Mouse (Mus musculus): Measurements from ENCODE around the gene H2-M10.6. TPM values are rescaled to one million over a fixed set of nuclear protein-coding genes. Genes with fewer than 3 reads are reported as not detected.

Gene H2-M10.6
- total RNA-seq, 2 experiments from 2014 or later, result not detected

GRCm38 (mm10) chr17:36839001-36839400, 27.0 kb downstream of the H2-M10.6 start:
- no peak for DNase-seq
- intact Hi-C loops (cut with DNase I), result loop anchor here (5.0 kb wide), 1 partner anchor 118 kb away; the partner anchor contains the start of genes Znrd1 and Znrd1as

DNA sequence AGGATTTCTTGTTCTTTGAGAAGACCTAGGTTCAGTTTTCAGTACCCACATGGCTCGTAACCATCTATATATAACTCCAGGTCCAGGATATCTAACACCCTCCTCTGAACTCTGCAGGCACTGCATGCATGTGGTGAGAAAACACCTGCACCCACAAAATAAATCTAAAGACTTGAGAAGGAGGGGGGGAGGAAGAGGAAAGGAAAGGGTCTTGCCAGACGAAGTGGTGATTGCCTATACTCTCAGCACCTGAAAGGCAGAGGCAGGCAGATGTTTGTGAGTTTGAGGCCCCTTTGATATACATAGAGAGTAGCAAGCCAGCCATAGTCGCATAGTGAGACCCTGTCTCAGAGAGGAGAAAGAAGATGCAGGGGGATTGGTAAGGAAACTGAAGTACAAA, 28.0 kb downstream of the H2-M10.6 start:
- DNase-seq, result no peak
- intact Hi-C loops (cut with DNase I), result loop anchor here (5.0 kb wide), 2 partner anchors 117 to 207 kb away; partner anchors contain the start of genes Gabbr1, Znrd1 and Znrd1as

DNA sequence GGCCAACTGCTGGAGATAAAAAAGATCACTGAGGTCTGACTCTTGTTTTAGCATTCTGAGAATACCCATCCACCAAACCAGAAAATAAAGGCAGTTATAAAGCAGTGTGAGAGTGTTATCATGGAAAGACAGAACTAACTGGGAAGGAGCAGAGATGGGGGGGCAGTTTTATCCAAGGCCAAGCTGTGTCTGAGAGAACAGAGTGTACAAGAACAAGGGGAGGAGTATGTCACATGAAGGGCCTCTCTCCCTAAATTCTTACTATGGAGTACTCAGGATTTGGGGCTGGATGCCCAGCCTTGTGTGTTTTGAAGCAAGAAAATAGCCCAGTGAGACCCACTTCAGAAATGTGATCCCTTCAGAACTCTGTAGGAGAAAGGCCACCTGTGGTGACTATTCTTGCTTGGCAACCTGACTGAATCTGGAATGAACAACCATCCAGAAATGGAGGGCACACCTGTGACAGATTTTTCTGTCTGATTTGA, 29.0 kb downstream of the H2-M10.6 start:
- intact Hi-C loops (cut with DNase I), result loop anchor here (5.0 kb wide), 1 partner anchor 206 kb away; the partner anchor contains the start of gene Gabbr1

DNA sequence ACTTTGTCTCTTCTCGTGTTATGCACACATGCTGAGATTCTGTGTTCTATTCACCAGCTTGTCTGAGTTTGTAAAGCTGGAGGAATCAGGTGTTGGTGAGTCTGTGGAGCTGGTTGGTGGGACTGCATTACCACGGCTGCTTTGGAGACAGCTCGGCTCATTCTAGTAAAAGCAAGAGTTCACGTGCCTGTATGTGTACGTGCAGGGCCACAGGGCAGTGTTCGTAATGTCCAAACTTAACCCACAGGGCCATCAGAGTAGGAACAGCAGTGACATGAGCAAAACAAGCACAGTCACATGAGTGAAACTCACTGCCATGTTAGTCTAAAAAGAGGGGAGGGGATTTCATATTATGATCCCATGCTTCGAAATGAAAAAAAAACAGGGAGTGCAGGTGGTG, 31.7 kb downstream of the H2-M10.6 start:
- no peak for DNase-seq
- intact Hi-C loops (cut with DNase I), result loop anchor here (5.0 kb wide), 1 partner anchor 204 kb away; the partner anchor contains the start of gene Gabbr1

More for the DNA sequence above, 29.0 kb downstream of the H2-M10.6 start:
- DNase-seq, result no peak

DNA sequence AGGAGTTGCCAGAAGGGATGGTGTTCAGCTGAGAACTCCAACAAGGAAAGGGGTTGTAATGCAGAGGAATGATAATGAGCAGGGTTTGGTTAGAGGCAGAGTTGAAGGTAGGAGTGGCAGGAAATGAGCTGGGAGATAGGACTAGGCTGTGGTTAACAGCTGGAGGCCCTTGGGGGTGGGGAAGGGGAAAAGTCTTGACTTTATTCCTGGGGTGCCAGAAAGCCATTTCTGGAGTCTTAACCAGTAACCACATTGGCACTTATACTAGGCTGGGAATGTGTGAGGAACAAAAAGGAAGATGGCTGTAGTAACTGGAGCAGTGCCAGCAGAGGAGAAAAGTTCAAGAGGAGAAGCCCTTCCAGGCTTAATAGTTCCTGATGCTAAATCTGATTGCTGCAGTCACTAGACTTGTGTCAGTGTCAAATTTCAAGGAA, 32.3 kb downstream of the H2-M10.6 start:
- no peak for DNase-seq

DNA sequence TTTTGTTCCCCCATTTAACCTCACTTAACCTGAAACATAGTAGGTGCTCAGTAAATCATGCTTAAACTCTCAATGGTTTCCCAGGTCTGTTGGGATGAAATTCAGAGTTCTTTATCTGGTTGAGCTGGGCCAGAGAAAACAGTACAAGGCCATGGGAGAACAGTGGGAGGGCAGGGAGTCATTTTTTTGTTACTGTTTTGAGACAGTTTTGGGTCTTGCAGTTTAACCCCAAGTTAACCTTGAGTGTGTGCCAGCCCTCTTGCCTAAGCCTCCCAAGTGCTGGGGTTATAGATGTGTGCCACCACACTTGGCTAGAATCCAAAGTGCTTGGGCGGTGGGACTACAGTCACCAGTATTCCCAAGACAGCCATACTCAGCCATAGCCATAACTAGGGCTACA, 32.8 kb downstream of the H2-M10.6 start:
- intact Hi-C loops (cut with DNase I), result loop anchor here (5.0 kb wide), 1 partner anchor 203 kb away; the partner anchor contains the start of gene Gabbr1
- no peak for DNase-seq

More for the DNA sequence above, 32.3 kb downstream of the H2-M10.6 start:
- intact Hi-C loops (cut with DNase I), result loop anchor here (5.0 kb wide), 1 partner anchor 203 kb away; the partner anchor contains the start of gene Gabbr1

DNA sequence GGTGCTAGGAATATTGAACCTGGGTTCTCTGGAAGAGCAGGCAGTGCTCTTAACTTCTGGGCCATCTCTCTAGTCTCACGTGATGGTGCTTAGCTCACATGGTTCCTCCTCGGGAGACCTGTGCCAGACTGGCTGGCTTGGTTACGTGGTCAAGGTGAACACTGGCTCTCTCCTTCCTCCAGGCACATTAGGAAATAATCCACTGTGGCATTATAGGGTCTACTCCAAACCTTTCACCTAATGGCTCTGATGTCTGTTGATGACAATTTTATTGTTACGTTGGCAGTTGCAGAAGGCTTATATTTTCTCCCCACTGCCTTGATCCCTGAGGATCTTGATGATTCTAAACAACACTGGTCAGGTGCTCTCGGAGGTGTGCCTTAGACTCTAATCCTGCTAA, 36.9 kb downstream of the H2-M10.6 start:
- DNase-seq, result no peak
- intact Hi-C loops (cut with DNase I), result no loop called here

DNA sequence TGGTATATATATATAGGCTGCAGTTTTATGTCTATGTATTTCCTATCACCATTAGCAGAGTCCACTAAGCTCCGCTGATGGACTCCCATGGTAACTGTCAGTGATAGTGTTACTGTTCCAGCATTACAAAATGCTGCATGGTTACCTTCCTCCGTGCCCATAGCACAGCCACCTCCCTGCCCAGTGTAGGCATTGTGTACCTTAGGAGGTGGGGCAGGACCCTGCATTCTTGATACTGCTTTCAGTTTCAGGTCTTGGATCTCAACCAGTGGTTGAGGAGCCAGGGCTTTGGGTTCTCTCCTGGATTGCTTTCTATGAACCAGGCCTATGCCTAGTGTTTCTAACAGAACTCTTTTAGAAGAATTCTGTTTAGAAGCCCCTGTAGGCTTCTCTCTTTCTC, 38.0 kb downstream of the H2-M10.6 start:
- intact Hi-C loops (cut with DNase I), result no loop called here
- no peak for DNase-seq

DNA sequence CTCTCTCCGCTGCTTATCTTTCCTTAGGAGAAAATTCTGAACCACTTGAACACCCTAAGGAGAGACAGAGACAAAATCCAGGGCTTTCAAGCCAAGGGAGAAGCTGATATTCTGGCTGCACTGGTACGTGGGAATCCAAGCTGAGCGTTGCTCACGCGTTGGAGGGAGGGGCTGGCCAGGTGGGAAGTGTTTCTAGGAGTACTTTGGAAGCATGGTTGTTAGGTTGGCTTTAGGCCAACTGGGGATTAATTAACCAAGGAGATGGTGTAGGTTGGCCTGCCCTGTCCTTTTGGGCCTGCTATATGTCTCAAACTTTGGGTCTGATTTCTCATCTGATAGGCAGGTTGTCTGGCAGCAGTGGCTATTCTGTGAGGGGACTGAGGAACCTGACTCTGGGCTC, 39.2 kb downstream of the H2-M10.6 start:
- DNase-seq, result no peak
- intact Hi-C loops (cut with DNase I), result no loop called here

GRCm38 (mm10) chr17:36851627-36852026, 39.7 kb downstream of the H2-M10.6 start:
- no peak for DNase-seq

DNA sequence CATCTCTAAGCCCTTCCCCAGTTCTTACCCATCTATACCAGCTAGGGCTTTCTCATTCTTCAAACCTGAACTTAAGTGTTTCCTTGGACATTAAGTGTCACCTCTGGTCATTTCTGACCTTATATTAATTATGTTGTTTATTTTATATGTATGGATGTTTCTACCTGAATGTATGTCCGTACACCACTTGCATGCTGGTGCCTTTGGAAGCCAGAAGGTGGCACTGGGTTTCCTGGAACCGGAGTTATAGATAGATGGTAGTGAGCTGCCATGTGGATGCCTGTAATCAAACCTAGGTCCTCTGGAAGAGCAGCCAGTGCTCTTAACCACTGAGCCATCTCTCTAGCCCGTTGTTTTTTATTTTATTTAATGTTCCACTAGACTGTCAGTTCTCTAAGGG, 43.5 kb downstream of the H2-M10.6 start:
- no peak for DNase-seq
- intact Hi-C loops (cut with DNase I), result no loop called here

More at GRCm38 (mm10) chr17:36851627-36852026, 39.7 kb downstream of the H2-M10.6 start:
- intact Hi-C loops (cut with DNase I), result no loop called here

DNA sequence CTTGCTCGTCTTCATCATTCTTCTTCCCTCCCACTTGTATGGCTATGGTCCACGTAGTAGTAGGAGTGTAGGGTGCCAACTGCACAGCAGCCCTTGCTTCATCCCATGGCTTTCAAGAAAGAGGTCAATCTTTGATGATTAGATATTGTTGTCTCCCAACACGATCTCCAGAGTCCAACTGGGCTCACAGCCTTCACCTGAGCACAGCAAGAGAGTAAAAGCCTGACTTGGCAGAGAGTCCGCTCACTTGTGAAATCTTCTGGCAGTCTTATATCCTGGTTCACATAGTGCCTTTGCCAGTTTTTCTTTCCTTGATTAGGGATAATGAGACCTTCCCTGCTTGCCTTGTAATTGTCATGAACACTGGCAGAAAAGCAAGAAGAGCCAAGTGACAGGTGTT, 44.3 kb downstream of the H2-M10.6 start:
- intact Hi-C loops (cut with DNase I), result no loop called here
- DNase-seq, result no peak

- intact Hi-C loops (cut with DNase I), result no loop called here
- DNase-seq, result no peak
Measured at GRCm38 (mm10) chr17:36858181-36858580, 46.2 kb downstream of the H2-M10.6 start.

GRCm38 (mm10) chr17:36861680-36862079, 49.7 kb downstream of the H2-M10.6 start:
- intact Hi-C loops (cut with DNase I), result no loop called here

More at GRCm38 (mm10) chr17:36861680-36862079, 49.7 kb downstream of the H2-M10.6 start:
- DNase-seq, result no peak

Other genes starting within 250 kb of the H2-M10.6 start
- not detected for gene H2-M9, start 169.5 kb upstream of the H2-M10.6 start, total RNA-seq (2021)
- not detected for gene H2-M1, start 140.0 kb upstream of the H2-M10.6 start, total RNA-seq (2021)
- not detected for gene H2-M10.5, start 39.3 kb upstream of the H2-M10.6 start, total RNA-seq (2021)
- 10 to 100 TPM; 22.2 to 23.6 TPM for gene Trim26, start 25.0 kb downstream of the H2-M10.6 start, total RNA-seq (2021)
- not detected for gene Trim15, start 55.0 kb downstream of the H2-M10.6 start, total RNA-seq (2021)
- under 1 TPM; 0.41 to 0.64 TPM for gene Trim10, start 57.4 kb downstream of the H2-M10.6 start, total RNA-seq (2021)
- not detected for gene Trim40, start 78.0 kb downstream of the H2-M10.6 start, total RNA-seq (2021)
- gene Trim31, start 85.9 kb downstream of the H2-M10.6 start, total RNA-seq (2021), result not detected
- gene Rnf39, start 130.7 kb downstream of the H2-M10.6 start, total RNA-seq (2021), result under 1 TPM; 0.76 to 0.92 TPM
- gene Ppp1r11, start 139.6 kb downstream of the H2-M10.6 start, total RNA-seq (2021), result 10 to 100 TPM; 95.1 to 96.8 TPM
- gene Znrd1, start 146.4 kb downstream of the H2-M10.6 start, total RNA-seq (2021), result 10 to 100 TPM; 24.1 to 27.6 TPM
- gene Znrd1as, start 146.4 kb downstream of the H2-M10.6 start, total RNA-seq (2021), result 10 to 100 TPM; 13.3 to 13.5 TPM
- gene 2410137M14Rik, start 169.1 kb downstream of the H2-M10.6 start, total RNA-seq (2021), result not detected
- gene H2-M5, start 177.4 kb downstream of the H2-M10.6 start, total RNA-seq (2021), result not detected
- gene Zfp57, start 189.0 kb downstream of the H2-M10.6 start, total RNA-seq (2021), result 1 to 10 TPM; 1.0 to 1.8 TPM
- not detected for gene Mog, start 211.2 kb downstream of the H2-M10.6 start, total RNA-seq (2021)
- 1 to 10 TPM; 8.6 to 9.4 TPM for gene Gabbr1, start 233.8 kb downstream of the H2-M10.6 start, total RNA-seq (2021)